Mouse (Mus musculus) neural tube, embryonic 15.5 days (tissue): ENCODE measurements around the gene Rnf150. TPM values are rescaled to one million over a fixed set of nuclear protein-coding genes. Genes with fewer than 3 reads are reported as not detected.

Experiments used
- ATAC-seq: fragments of 200-750 bp; cut with Nextera tagmentation; 2 replicates; pipeline ENCODE4 v1.8.0; 2017; ENCODE audit warnings: mild to moderate bottlenecking, moderate TSS enrichment, moderate library complexity; ENCODE audit not compliant: low FRiP score
- H3K27ac ChIP-seq: fragments of 300-500 bp; sonication (generic); replicated peaks from 2 replicates; pipeline ENCODE4 v1.5.1; 2015; ENCODE audit warnings: mild to moderate bottlenecking, inconsistent platforms
- H3K27me3 ChIP-seq: fragments of 300-500 bp; sonication (generic); replicated peaks from 2 replicates; pipeline ENCODE4 v1.6.1; 2015; ENCODE audit warnings: inconsistent platforms
- H3K36me3 ChIP-seq: fragments of 300-500 bp; sonication (generic); 2 replicates; pipeline ENCODE4 v1.6.1; 2015; ENCODE audit warnings: inconsistent platforms
- H3K4me1 ChIP-seq: fragments of 300-500 bp; sonication (generic); 2 replicates; pipeline ENCODE4 v1.6.1; 2015; ENCODE audit warnings: inconsistent platforms
- H3K4me2 ChIP-seq: fragments of 300-500 bp; sonication (generic); 2 replicates; pipeline ENCODE4 v1.6.1; 2015; ENCODE audit warnings: inconsistent platforms, mild to moderate bottlenecking, moderate library complexity
- H3K4me3 ChIP-seq: fragments of 300-500 bp; sonication (generic); replicated peaks from 2 replicates; pipeline ENCODE4 v1.5.1; 2015; ENCODE audit warnings: mild to moderate bottlenecking, inconsistent platforms
- H3K9ac ChIP-seq: fragments of 300-500 bp; sonication (generic); replicated peaks from 2 replicates; pipeline ENCODE4 v1.6.1; 2015; ENCODE audit warnings: mild to moderate bottlenecking, inconsistent platforms
- H3K9me3 ChIP-seq: fragments of 300-500 bp; sonication (generic); replicated peaks from 2 replicates; pipeline ENCODE4 v1.6.1; 2016; ENCODE audit warnings: inconsistent platforms
- WGBS: fragments of 180-500 bp; shearing (Covaris S2); methylation state at CpG from one replicate; pipeline ENCODE4 v1.1.7; 2015; ENCODE audit warnings: mixed read lengths; 5-methylcytosine and 5-hydroxymethylcytosine counted together
- polyA plus RNA-seq: library from polyadenylated mRNA; unstranded; fragments of >200 nt; fragmentation: Nextera tagmentation; extraction: Ambion mirVana; gene quantifications from 2 replicates; pipeline ENCODE4 v1.2.1, GENCODE M21; 2015

Rnf150 gene
- polyA plus RNA-seq, 1 experiment from 2014 or later, result 2.5 TPM

DNA sequence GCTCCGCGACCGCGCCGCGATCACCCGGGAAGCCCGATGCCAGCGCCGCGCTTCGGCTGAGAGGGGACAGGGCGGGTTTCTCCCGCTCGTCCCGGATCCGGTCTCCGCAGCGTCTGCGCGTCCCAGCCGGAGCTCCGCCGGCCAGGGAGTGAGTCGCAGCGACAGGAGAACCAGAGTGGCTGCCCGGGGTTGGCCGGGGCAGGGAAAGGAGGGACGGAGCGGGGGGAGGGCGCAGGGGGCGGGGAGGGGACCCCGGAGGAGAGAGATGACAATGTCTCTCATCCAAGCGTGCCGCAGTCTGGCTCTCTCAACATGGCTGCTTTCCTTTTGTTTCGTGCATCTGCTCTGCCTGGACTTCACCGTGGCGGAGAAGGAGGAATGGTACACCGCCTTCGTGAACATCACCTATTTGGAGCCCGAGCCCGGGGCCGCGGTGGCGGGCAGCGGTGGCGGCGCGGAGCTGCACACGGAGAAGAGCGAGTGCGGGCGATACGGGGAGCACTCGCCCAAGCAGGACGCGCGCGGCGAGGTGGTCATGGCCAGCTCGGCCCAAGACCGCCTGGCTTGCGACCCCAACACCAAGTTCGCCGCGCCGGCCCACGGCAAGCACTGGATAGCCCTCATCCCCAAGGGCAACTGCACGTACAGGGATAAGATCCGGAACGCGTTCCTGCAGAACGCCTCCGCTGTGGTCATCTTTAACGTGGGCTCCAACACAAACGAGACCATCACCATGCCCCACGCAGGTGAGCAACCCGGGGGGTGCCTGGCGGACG, 777 bp downstream of the Rnf150 start:
- Histone ChIP-seq H3K9ac (peak overlapping the region; percentile 77), H3K36me3 (no peaks in the 10 kb centered on the region), H3K4me2 (peak overlapping the region; percentile 71), H3K27ac (peak overlapping the region; percentile 92), H3K9me3 (no peaks in the 10 kb centered on the region), H3K4me1 (peaks cover 30% of the 10 kb centered on the region), H3K27me3 (no peaks in the 10 kb centered on the region), H3K4me3 (peak overlapping the region; percentile 75)
- under 1% methylated on average over 79 of the region's 80 CpGs for WGBS
- peak; percentile 83 for ATAC-seq

- 1% methylated on average over 10 of the region's 10 CpGs for WGBS
- peak overlapping the region; percentile 92 for H3K27ac ChIP-seq
- H3K4me3 ChIP-seq, result peak overlapping the region; percentile 75
- peak; percentile 21 for ATAC-seq
- H3K4me1 ChIP-seq, result peaks cover 29% of the 10 kb centered on the region
- no peaks in the 10 kb centered on the region for H3K9me3 ChIP-seq
- peak overlapping the region; percentile 71 for H3K4me2 ChIP-seq
- no peaks in the 10 kb centered on the region for H3K27me3 ChIP-seq
- H3K36me3 ChIP-seq, result no peaks in the 10 kb centered on the region
- H3K9ac ChIP-seq, result peak overlapping the region; percentile 77
Observed at GRCm38 (mm10) chr8:82864521-82864818, 1.3 kb downstream of the Rnf150 start.

GRCm38 (mm10) chr8:82865239-82865638, 2.1 kb downstream of the Rnf150 start:
- 30% methylated on average over 5 of the region's 5 CpGs for WGBS
- Histone ChIP-seq H3K4me3 (peak overlapping the region; percentile 75), H3K27ac (0 out of 2 replicates have a peak overlapping the region, but pooled peaks have one; percentile 45), H3K4me1 (peaks cover 29% of the 10 kb centered on the region), H3K4me2 (peak overlapping the region; percentile 71), H3K36me3 (no peaks in the 10 kb centered on the region), H3K9me3 (no peaks in the 10 kb centered on the region), H3K27me3 (no peaks in the 10 kb centered on the region), H3K9ac (peak overlapping the region; percentile 77)
- no peak for ATAC-seq

GRCm38 (mm10) chr8:82866251-82866650, 3.1 kb downstream of the Rnf150 start:
- Histone ChIP-seq H3K9ac (no peak overlapping the region), H3K9me3 (no peaks in the 10 kb centered on the region), H3K4me3 (peak overlapping the region; percentile 75)

DNA sequence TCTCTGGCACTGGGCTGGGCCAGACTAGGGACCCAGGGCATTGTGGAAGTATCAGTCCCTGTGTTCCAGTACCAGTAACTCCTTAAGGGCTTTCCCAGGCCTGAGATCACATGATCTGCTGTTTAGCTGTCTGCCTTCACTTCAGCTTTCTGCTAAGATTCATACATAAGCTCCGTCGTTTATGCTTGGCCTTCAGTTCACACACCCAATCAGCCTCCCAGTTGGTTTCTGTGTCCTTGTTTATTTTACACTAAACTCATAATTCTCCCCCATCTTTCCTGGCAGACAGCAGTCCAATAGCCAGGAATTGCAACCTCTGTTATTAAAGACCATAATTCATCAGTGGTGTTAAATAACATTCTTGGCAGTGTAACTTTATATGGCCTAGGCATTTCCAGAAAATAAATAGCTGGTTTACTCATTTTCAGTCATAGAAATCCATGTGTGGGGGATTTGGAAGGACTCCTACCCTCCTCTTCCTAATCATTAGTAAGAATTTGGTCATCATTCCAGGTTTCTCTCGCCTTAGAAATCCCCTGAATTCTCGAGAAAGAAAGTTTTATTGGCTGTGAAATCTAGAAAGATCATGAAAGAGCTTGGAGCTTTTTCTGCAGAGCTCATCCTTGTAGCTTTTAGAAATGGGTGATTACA, 7.8 kb downstream of the Rnf150 start:
- Histone ChIP-seq H3K4me2 (no peak overlapping the region), H3K9me3 (no peaks in the 10 kb centered on the region), H3K9ac (no peak overlapping the region), H3K4me1 (peaks cover 17% of the 10 kb centered on the region), H3K27ac (no peak overlapping the region), H3K36me3 (no peaks in the 10 kb centered on the region), H3K27me3 (no peaks in the 10 kb centered on the region), H3K4me3 (no peak overlapping the region)
- no peak for ATAC-seq
- 54% methylated on average over 4 of the region's 4 CpGs for WGBS

More at GRCm38 (mm10) chr8:82866251-82866650, 3.1 kb downstream of the Rnf150 start:
- no peaks in the 10 kb centered on the region for H3K27me3 ChIP-seq
- no peaks in the 10 kb centered on the region for H3K36me3 ChIP-seq
- 65% methylated on average over 1 of the region's 1 CpGs for WGBS
- peaks cover 34% of the 10 kb centered on the region for H3K4me1 ChIP-seq
- H3K27ac ChIP-seq, result no peak overlapping the region
- ATAC-seq, result no peak
- peak overlapping the region; percentile 71 for H3K4me2 ChIP-seq

DNA sequence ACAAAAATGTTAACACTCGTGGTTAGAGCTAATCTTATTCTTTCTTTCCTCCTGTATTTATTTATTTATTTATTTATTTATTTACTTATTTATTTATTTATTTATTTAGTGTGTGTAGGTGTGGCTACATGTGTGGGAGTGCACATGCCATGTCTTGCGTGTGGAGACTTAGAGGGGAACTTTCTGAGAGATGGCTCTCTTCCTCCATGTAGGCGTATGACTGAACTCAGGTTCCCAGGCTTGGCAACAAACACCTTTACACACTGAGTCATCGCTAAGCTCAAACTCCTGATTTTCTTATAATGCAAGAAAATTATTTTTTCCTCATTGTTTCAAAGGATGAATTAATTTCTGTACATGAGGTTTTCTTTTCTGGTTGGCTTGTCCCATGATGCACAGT, 8.8 kb downstream of the Rnf150 start:
- Histone ChIP-seq H3K4me3 (no peak overlapping the region), H3K4me1 (peaks cover 12% of the 10 kb centered on the region; the same call in 1 of the 2 replicates), H3K27ac (no peak overlapping the region), H3K27me3 (no peaks in the 10 kb centered on the region), H3K4me2 (no peak overlapping the region), H3K36me3 (no peaks in the 10 kb centered on the region), H3K9me3 (no peaks in the 10 kb centered on the region), H3K9ac (no peak overlapping the region)
- 90% methylated on average over 4 of the region's 4 CpGs for WGBS
- ATAC-seq, result no peak

DNA sequence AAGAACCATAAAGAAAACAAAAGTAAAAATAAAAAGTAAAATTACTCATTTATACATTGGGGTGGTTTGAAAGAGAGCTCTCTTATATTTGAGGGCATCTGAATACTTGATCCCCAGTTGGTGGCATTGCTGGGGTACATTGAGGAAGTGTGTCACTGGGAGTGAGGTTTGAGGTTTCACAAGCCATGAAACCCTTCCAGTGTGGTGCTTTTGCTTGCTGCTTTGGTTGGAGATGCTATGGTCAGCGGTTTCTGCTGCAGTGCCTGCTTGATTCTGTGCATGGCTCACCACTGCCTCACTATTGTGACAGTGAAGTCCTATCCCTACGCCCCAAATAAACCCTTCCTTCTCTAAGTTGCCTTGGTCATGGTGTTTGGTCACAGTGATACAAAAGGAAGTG, 10.9 kb downstream of the Rnf150 start:
- Histone ChIP-seq H3K27ac (no peak overlapping the region), H3K36me3 (no peaks in the 10 kb centered on the region), H3K9ac (no peak overlapping the region), H3K9me3 (no peaks in the 10 kb centered on the region), H3K4me2 (no peak overlapping the region), H3K4me1 (peaks cover 5% of the 10 kb centered on the region; the same call in 1 of the 2 replicates), H3K4me3 (no peak overlapping the region), H3K27me3 (no peaks in the 10 kb centered on the region)
- WGBS, result 87% methylated on average over 2 of the region's 2 CpGs
- no peak for ATAC-seq

DNA sequence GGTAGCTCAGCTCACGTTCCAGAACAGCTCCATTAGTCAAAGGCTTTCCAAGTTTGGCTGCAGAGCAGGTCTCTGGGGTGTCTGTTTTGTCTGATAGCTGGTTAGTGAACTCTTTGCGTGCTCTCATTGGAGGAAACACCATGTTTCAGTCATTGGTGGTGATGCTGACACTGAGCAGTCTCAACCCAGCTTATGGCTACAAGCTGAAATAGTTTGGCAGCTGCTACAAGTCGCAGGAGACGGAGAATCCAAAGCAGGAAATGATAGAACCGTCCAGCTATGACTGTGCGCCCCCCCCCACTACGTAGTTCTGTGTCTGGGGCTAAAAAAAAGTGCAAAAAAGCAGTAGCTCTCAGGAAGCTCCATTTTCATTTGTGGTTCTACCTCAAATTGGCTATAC, 12.0 kb downstream of the Rnf150 start:
- no peak overlapping the region for H3K4me3 ChIP-seq
- H3K9me3 ChIP-seq, result no peaks in the 10 kb centered on the region
- H3K27me3 ChIP-seq, result no peaks in the 10 kb centered on the region
- no peaks in the 10 kb centered on the region for H3K36me3 ChIP-seq
- peaks cover 5% of the 10 kb centered on the region; the same call in 1 of the 2 replicates for H3K4me1 ChIP-seq
- no peak overlapping the region for H3K9ac ChIP-seq
- ATAC-seq, result no peak
- no peak overlapping the region for H3K4me2 ChIP-seq
- H3K27ac ChIP-seq, result no peak overlapping the region
- WGBS, result 73% methylated on average over 7 of the region's 7 CpGs

DNA sequence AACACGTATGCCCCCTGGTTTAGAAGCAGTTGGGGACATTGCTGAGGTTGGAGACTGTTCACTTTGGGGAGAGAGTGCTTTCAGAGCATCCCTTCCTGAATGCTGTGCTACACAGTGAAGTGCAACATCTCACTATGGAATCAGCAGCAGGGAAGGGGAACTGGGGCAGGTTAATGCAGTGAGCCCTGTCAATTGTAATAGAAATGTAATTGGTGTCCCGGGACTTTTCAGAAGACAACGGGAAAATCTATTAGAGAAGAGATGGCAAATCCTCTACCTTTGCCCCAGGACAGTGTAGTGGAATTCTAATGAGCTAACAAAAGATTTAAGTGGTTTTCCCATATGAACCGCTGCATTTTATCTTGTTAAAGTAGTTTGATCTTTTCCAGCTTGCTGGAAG, 21.3 kb downstream of the Rnf150 start:
- WGBS, result 47% methylated on average over 4 of the region's 4 CpGs
- H3K27me3 ChIP-seq, result no peaks in the 10 kb centered on the region
- ATAC-seq, result no peak

DNA sequence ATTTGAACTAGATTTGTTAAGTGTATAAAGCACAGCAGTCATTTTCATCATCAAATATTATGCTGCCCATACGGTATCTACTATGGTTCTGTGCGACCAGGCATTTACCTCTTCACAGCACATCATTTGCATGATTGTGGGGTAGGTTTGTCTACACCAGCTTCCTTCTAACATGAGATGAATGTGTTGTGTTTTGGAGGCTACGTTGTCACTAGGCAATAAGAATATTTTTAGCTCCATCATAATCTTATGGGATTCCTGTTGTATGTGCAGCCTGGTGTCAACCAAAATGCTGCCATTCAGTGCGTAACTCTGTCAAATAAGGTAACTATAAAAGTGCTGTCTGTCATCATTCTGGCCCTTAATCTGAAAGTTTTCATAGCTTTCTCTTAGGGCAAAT, 24.1 kb downstream of the Rnf150 start:
- Histone ChIP-seq H3K9me3 (no peaks in the 10 kb centered on the region), H3K4me1 (peaks cover 15% of the 10 kb centered on the region; the same call in 1 of the 2 replicates), H3K9ac (no peak overlapping the region), H3K4me3 (no peak overlapping the region), H3K36me3 (no peaks in the 10 kb centered on the region), H3K4me2 (no peak overlapping the region), H3K27me3 (no peaks in the 10 kb centered on the region), H3K27ac (no peak overlapping the region)
- WGBS, result 88% methylated on average over 4 of the region's 4 CpGs
- no peak for ATAC-seq

More for the DNA sequence above, 21.3 kb downstream of the Rnf150 start:
- Histone ChIP-seq H3K36me3 (no peaks in the 10 kb centered on the region), H3K4me2 (no peak overlapping the region), H3K9me3 (no peaks in the 10 kb centered on the region), H3K4me1 (peaks cover 15% of the 10 kb centered on the region; the same call in 1 of the 2 replicates), H3K4me3 (no peak overlapping the region), H3K27ac (no peak overlapping the region), H3K9ac (no peak overlapping the region)

DNA sequence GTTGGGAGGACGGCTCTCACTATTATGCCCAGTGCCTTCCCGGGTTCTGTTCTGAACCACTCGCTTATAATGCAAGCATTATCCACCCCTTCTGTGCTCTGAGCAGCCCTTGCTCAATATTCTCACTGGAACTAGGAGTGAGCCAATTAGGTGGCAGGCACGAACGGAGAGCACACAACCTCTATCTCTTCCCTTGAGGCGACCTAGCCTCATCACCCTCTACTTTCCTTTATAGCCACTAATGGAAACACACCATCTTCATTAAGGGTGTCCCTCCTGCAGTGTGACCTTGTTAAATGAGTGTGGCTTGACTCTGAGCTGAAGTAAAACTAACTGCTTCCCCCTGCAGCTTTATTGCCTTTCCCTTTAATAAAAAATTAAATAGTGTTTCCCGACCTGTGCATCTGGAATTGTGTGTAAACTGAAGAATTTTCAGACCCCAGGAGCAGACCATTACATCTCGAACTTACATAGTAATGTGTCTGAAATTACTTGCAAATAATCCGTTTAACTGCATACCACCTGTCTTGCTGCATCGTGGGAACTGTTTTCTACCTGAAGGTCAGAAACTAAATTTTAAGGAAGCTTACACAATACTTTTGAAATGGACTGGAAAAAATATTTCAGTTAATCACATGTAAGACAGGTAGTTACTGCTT, 26.0 kb downstream of the Rnf150 start:
- no peaks in the 10 kb centered on the region for H3K9me3 ChIP-seq
- peaks cover 15% of the 10 kb centered on the region; the same call in 1 of the 2 replicates for H3K4me1 ChIP-seq
- no peaks in the 10 kb centered on the region for H3K36me3 ChIP-seq
- 28% methylated on average over 10 of the region's 10 CpGs for WGBS
- H3K4me2 ChIP-seq, result no peak overlapping the region
- no peak overlapping the region for H3K4me3 ChIP-seq
- H3K9ac ChIP-seq, result no peak overlapping the region
- ATAC-seq, result peak; percentile 51
- no peak overlapping the region for H3K27ac ChIP-seq
- H3K27me3 ChIP-seq, result no peaks in the 10 kb centered on the region
